Mouse (Mus musculus) gastrocnemius, adult 8-10 months (tissue): Measurements from ENCODE around the gene Lgals12. TPM values are rescaled to one million over a fixed set of nuclear protein-coding genes. Genes with fewer than 3 reads are reported as not detected.

Experiments
- DNase-seq, 2 experiments: peaks; one replicate each; pipeline ENCODE4 v3.0.0; 2022; ENCODE audit warnings: low spot score in 2 of 2
- total RNA-seq, 4 experiments: library from RNA; stranded (reverse); gene quantifications; 2 replicates each; pipeline ENCODE4 v1.2.4; 2022

Lgals12 gene
- total RNA-seq, 4 experiments from 2014 or later: 0.46 to 2.0 (median 1.2) TPM

- no peak for DNase-seq
These were observed 23.4 kb downstream of the Lgals12 start for GRCm38 (mm10) chr19:7583599-7583998.

DNA sequence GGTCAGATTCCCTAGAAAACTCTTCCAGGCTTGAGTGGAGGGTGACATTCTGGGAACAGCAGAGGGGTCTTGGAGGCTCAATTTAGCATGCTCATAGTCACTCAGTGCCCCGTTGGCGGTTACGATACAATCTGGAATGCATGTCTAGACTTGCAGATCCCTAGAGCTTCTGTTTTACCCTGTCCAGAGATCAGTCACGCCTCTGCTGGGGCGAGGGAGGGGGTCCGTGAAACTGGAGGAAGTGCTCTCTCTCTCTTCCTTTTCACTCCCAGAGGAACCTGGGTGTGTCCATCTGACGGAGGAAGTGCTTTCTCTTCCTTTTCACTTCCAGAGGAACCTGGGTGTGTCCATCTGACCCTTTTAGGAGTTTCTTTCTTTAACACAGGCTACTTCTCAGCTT lies 23.9 kb downstream of the Lgals12 start:
- DNase-seq: no peak

GRCm38 (mm10) chr19:7581042-7581441 lies 26.0 kb downstream of the Lgals12 start:
- DNase-seq: no peak

DNA sequence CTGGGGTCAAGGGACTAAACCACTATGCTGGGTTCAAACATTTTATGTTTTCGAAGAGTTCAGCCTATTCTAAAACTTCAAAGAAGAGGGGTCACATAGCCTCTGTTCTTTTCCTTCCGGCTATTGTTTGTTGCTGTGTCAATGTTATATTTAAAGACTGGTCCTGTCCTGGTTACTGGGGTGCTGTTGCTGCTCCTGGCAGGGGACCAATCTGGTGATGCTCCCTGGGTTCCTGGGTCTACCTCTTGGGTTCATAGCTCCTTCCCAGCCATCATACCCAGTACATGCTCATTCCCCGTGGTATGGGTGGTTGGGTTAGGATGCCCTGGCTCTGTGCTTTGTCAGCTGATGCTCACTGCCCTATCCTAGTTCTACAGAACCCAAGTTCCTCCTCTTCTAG lies 29.3 kb downstream of the Lgals12 start:
- DNase-seq: no peak

DNA sequence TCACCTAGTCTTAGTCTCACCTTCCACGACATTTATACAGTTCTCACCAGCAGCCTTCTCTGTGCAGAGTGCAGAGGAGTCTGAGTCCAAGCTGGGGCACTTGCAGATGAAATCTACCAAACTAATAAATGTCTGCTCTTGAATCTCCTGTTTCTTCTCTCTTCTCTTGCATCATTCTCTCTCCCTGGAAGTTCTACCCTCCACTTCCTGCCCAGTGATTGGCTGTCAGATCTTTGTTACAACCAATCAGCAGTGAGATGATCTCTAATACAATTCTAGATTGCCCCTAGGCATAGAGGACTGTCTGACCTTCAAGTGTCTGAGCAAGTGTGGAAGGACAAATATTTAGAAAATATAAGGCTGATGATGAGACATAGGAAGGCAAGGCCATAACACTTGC lies 30.8 kb downstream of the Lgals12 start:
- no peak for DNase-seq

DNA sequence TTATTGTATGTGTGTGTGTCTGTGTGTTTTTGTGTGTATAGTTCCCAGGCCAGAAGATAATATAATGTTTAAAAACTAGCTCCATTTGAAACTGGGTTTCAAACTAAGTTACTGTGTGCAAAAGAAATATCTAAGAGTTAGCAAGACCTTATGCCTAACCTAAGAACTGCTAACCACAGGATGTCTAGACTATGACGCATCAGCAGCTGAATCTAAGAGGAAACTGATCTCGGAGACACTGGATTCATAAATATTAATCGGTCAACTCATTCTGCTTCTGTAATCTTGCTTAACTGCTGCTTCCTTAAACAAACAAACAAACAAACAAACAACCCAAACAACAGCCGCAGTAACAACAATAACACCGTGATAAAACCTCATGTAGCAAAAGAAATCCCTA lies 37.3 kb downstream of the Lgals12 start:
- no peak for DNase-seq

DNA sequence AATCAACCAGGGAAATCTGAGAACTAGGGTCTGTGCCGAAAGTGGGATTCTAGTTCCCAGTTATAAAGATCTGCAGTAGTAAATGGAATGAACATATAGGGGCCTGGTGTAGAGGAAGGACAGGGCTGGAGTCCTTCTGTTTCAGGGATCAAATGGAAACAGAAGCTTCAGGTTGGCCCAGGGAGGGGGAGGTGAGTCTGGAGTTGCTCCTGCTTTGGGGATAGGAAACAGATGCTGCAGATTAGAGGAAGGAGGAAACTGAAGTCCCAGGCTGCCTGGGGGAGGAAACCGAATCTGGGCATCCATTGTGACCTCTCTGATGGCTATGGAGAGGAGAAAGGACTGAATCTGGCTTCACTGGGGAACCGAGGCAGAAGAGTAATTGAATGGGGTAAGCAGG lies 38.6 kb downstream of the Lgals12 start:
- no peak for DNase-seq

DNA sequence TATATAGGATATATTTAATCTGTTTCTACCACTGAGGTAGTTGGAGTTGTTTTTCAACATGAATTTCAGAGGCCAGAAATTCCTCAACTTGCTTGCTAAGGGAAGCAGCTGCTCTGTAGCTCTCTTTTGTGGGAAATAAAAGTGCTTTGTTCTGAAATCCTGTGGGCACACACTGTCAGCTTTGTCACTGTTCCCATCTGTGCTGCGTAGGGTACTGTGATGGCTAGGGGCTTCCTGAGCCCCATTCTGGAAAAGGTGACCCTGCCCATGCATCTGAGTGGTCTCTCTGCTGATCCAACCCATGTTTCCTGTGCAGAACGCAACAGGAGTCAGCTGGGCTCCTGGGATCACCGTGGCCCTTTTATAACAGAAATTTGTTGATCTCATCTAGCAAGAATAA lies 40.2 kb downstream of the Lgals12 start:
- DNase-seq: no peak

- DNase-seq: no peak
These were observed 42.5 kb downstream of the Lgals12 start for GRCm38 (mm10) chr19:7564457-7564856.

GRCm38 (mm10) chr19:7563676-7564075 lies 43.3 kb downstream of the Lgals12 start:
- no peak for DNase-seq

DNA sequence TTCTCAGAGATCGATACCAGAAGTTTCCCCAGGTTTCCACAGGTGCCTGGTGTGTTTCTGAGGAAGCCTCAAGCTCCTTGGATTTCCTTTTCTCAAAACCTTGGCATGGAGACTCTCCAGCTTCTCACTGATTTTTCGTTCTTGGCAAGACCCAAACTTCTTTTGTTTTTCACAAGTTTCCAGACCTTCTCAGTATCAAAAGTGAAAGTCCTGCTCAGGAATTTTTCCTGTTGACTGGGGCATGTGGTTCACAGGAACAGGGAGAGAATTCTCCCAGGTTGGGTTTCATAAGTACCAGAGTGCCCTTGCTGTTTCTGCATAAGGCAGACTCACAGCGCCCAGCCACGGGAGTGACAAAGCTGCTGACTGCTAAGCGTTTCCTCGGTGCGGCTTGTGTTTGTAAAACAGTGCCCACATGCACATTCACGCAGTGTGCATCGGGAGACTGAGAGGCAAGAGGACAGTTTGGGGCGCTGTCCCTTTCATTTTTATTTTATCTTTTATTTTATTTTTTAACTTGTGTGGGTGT lies 44.3 kb downstream of the Lgals12 start:
- DNase-seq: no peak

DNA sequence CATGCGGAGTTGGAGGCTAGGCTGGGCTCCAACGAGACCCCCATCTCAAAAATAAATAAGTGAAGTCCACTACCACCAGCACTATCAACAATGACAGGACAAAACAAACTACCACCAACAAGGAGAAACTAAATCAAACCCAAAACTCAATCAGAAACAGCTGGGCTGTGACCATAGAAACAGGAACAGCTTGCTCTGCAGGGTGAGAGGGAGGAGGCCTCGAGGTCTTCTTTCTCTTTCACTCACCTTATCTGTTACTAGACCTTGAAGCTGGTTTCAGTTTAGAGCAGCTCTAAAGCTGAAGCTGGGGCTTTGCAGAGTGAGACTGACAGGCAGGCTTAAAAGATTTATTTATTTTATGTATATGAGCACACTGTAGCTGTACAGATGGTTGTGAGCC lies 45.5 kb downstream of the Lgals12 start:
- no peak for DNase-seq

DNA sequence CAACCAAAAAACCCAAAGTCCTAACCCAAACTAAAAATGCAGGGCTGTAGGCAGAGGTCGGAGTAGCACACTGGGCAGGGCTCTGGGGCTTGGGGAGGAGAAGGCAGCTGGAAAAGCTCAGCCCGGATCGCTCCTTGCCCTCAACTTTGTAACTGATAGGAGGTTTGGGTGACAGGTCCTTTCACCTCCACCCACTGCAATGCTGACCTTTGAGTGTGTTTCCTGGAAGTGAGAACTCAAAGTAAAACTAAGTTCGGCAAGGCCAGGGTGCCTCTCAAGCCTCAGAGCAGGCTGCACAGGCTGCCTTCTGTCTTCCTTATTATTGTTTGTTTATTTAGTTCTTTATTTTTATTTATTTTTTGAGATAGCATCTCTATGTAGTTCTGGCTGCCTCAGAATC lies 47.0 kb downstream of the Lgals12 start:
- no peak for DNase-seq

- no peak for DNase-seq
These were observed 48.3 kb downstream of the Lgals12 start for GRCm38 (mm10) chr19:7558675-7559074.

- DNase-seq: no peak
These were observed 49.1 kb downstream of the Lgals12 start for GRCm38 (mm10) chr19:7557844-7558243.

DNA sequence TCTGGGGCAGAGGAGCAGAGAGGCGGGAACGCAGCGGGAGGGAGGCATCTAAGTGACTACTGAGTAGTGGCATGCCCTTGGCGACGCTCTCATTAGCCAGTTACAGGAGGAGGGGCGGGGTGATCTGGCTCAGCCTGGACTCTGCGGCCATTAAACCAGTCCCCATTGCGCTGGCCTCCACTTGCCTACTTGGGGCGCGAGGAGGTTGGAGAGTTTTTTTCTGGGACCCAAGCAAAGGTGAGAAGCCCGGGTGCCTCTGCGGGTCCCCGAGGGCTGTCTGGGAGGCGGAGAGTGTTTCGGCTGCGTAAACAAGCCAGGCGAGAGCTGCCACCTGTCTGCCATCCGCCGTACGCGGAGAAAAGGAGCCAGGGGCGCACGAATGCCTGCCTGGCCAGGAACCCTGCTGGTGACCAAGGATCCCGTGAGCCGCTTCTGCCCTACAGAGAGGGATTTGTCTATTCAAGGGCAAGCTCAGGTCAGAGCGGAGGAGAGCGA lies 49.6 kb downstream of the Lgals12 start, which contains the start of gene Pla2g16:
Gene Pla2g16, plus strand, starts transcription at position 132 of the 495 bp plus-strand sequence.
- peak; percentile 63 to 70 for DNase-seq

DNA sequence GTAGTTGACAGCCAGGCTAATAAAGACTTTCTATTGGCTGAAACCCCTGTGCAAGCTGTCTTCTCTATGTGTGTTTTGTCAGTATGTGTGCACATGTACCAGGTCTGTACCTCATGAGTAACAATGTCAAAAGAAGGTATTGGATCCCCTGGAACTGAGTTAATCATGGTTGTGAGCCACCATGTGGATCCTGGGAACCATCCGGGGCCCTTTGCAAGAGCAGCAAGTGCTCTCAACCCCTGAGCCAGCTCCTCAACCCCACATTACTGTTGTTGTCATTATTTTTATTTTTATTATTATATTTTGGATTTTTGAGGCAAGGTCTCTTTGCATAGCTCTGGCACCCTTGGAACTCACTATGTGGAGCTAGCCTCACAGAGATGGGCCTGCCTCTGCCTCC lies 50.4 kb downstream of the Lgals12 start:
- DNase-seq: no peak

DNA sequence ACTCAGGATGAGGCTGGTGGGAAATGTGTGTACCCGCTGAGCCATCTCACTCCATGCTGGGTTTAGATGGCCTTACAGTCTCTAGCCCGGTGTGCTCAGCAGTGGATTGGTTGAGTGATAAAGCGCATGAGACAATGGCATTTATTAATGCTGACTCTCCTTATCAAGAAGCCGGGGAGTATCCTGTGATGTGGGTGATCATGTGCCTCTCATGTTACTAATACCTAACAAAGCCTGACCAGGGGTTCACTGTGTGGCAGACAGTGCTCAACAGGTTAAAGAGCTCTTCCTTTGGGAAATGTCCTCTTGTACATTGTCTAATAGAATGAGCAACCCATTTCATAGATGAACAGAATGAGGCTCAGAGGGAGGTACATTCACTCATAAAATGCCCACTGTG lies 52.1 kb downstream of the Lgals12 start:
- no peak for DNase-seq

DNA sequence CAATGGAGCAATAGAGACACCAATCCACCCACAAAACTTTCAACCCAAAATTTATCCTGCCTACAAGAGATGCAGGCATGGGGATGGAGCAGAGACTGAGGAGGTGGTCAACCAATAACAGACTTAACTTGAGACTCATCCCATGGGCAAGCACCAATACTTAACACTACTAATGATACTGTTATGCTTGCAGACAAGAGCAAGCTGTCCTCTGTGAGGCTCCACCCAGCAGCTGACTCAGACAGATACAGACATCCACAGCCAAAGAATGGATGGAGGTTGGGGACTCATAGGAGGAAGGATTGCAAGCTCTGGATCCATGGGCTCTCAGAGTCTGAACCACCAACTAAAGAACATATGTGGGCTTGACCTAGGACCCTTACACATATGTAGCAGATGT lies 53.6 kb downstream of the Lgals12 start:
- no peak for DNase-seq

DNA sequence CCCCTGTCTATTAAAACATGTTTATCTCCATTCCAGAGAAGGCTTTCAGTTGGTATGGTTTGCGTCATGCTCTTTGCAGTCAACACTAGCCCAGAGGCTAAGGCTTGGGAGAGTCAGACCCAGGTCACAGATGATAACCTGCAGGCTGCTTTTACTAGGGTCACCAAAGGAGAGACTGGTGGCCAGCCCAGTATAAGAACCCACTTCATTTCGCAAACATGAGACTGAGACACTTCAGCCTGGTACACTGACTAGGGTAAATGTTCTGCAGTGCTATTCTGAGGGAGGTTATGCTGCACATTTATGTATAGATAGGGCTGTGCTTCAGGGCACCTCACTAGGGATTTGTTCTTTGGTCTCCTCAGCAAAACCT lies 54.7 kb downstream of the Lgals12 start:
- no peak for DNase-seq

DNA sequence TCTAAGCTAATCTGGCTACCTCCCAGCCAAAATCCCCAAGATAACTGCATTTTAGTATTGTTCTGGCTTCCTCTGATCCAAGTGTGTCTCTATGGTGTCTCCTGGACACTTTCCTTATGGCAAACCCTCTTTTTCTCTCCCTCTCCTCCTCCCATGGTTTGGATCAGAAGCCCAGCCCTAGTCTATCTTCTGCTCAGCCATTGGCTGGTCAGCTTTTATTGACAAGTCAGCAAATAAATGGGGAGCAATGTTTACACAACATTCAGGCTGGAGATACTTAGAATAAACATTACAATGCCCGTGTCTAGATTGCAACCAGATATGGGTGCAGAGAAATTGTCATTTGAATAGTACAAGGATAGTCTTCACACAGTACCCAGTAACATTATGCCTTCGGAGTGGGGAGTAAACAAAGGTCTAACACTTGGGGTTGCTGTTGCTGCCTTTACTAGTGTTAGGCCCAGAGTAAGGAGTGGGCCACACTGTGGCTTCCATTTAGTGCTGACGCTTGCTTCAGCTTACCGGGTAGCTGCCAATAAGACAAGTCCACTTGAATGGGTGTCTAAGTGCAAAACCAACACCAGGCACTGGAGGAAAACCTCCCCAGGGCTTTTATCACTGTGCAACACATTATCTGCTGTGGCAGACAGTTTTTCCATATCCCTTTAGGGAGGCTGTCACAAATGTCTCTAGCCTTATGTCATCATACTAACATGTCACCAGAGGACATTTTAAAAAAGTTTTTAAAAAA lies 55.3 kb downstream of the Lgals12 start:
- no peak for DNase-seq

DNA sequence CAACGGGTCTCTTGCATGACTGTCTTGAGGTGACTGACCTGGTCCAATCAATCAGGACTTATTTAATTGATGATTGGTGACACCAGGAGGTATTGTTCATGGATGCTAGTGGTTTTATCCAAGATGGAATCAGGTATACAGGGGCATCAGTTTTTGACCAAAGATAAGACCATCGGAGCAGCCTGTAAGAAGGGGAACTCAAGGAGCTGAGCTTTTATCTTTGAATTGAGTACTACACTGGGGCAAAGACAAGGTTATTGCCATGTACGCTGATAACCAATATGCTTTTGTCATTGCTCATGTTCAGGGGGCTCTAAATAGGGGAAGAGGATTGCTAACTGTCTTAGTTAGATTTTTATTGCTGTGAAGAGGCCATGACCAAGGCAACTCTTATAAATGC lies 58.1 kb downstream of the Lgals12 start:
- no peak for DNase-seq
